Mouse (Mus musculus) left cerebral cortex, adult 2 months (tissue): ENCODE measurements around the gene Slc4a11. TPM values are rescaled to one million over a fixed set of nuclear protein-coding genes. Genes with fewer than 3 reads are reported as not detected.
"Not testable (repeated sequence)": the region's sequence is repeated elsewhere in the genome, so short reads cannot be mapped to it uniquely, and the experiment has no call there.

Experiments used
- DNase-seq, 2 experiments: peaks; one replicate each; pipeline ENCODE4 v3.0.0; 2021 to 2022; ENCODE audit warnings: low spot score in 2 of 2, mixed read lengths in 1 of 2; ENCODE audit errors: extremely low spot score in 1 of 2
- H3K27ac ChIP-seq: fragments of 200-600 bp; 2 replicates; pipeline ENCODE4 v1.8.1; 2022
- H3K4me3 ChIP-seq: fragments of 200-600 bp; 2 replicates; pipeline ENCODE4 v1.8.1; 2022
- CTCF ChIP-seq: fragments of 200-600 bp; IDR thresholded peaks from 2 replicates; pipeline ENCODE4 v1.8.1; 2022; ENCODE audit warnings: antibody characterized with exemption, mild to moderate bottlenecking, moderate library complexity
- intact Hi-C: fragments of 180-260 bp; cut with DNase I; formaldehyde crosslinking; loops from one replicate; pipeline ENCODE4 v1.15.1; 2025
- total RNA-seq, 2 experiments: library from RNA; stranded (reverse); gene quantifications; 2 replicates each; pipeline ENCODE4 v1.2.3; 2021

Slc4a11 gene
- total RNA-seq, 2 experiments from 2014 or later: 2.3 to 2.5 TPM

GRCm38 (mm10) chr2:130667559-130667958, 29.8 kb downstream of the Slc4a11 start, which contains the start of gene Itpa:
TSS of gene Itpa (plus strand) at chr2:130667610.
- peak; percentile 85 for DNase-seq
- H3K27ac ChIP-seq: peak within 1 kb of the TSS; percentile 91
- intact Hi-C loops: no loop called here
- peak within 1 kb of the TSS; percentile 64 for H3K4me3 ChIP-seq
- TF ChIP-seq CTCF: peak; percentile 62

DNA sequence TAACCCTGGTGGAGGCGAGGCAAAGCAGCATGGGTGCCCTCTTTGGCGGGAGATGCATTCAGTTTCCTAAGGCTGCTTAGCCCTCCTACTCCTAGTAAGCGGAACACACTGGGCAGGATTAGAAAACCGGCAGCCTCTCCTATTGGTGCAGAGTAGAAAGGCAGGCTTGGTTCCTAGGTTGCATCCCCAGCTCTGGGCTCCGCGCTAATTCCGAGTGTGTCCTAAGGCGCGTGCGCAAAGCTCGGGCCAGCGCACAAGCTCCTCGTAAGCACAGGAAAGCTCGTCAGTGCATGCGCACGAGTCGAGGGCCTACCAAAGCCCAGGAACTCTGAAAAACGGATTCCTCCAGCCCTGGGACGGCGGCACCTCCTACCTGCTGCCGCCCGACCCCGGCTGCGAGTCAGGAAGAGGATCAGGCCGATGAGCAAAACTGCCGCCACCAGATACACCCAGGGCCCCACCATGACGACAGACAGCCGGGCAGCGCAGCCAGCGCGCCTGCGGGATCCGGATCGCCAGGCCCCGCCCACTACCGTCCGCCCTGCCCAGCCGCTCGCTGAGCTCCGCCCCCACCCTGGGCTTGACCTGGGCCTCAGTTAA, 33.1 kb downstream of the Slc4a11 start, which contains the start of gene Ddrgk1:
Gene Ddrgk1, minus strand, starts transcription at position 558 of the 600 bp plus-strand sequence.
- DNase-seq: peak; percentile 90 to 93
- Histone ChIP-seq H3K4me3 (peak within 1 kb of the TSS; percentile 53), H3K27ac (peak within 1 kb of the TSS; percentile 100)
- intact Hi-C loops: loop anchor here (1.0 kb wide), 1 partner anchor 22 kb away; the partner anchor contains the start of gene Lzts3
- peak; percentile 29 for TF ChIP-seq CTCF

DNA sequence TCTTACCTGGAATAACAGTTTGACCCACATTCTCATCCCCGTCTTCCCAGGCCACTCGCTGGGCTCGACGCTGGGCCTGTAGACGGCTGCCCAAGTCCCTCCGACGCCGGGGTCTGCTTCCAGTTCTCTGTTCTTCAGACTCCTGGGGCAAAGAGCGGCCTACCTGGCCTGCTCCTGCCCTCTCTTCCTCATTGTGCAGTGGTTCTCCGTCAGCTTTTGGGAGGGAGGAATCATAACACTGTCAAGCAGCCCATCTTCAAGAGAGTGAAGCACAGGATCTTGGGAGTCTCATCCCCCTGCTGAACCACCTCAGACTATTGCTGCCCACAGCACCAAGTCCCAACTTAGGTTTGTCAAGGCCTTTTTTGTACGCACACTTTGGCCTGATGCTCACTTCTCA, 34.0 kb downstream of the Slc4a11 start:
- no peak for TF ChIP-seq CTCF
- H3K4me3 ChIP-seq: peak overlapping the region; percentile 53
- no peak for DNase-seq
- intact Hi-C loops: no loop called here
- peak overlapping the region; percentile 100 for H3K27ac ChIP-seq

DNA sequence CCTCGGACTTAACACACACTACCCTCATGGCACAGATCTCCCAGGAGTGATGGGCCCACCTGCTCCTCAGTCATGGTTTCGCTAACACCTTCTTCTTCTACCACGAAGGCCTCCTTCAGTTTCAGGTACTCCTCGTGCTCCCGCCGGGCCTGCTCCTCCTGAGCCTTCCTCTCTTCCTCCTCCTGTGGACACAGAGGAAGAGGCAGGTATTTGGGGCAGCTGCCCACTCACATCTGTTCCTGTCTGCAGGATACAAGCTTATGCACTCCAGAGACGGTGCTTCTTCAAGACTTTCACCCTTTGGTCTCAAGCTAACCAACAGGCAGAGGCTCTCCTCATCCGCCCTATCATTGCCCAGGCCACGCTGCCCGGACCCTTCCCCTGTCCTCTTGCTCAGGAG, 38.8 kb downstream of the Slc4a11 start:
- intact Hi-C loops: no loop called here
- no peak overlapping the region for H3K4me3 ChIP-seq
- peak overlapping the region; percentile 99 for H3K27ac ChIP-seq
- TF ChIP-seq CTCF: no peak
- DNase-seq: peak in 1 of 2 experiments; percentile 35

GRCm38 (mm10) chr2:130657541-130657940, 39.8 kb downstream of the Slc4a11 start:
- no peak for TF ChIP-seq CTCF
- intact Hi-C loops: loop anchor here (1.0 kb wide), 1 partner anchor 81 kb away; no protein-coding TSS in a partner anchor
- H3K4me3 ChIP-seq: no peak overlapping the region
- peak overlapping the region; percentile 99 for H3K27ac ChIP-seq
- peak; percentile 85 to 88 for DNase-seq

DNA sequence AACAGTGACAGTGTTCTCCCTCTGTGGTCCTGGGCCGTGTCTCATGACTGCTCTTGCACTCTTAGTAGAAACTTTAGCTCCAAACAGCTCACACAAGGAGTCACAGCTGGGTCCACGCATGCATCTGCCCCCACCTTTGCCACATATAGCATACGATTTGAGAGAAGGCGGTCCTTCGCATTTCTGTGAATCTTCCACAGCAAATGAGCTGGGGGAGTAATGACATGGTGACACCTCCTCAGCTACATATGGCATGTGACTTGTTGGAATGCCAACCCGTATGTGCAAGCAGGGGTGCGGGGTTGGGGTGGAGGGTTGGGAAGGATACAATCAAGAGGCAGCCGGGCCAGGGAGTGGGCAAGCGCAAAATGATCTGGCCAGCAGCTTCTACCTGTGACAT, 40.8 kb downstream of the Slc4a11 start:
- Histone ChIP-seq H3K4me3 (no peak overlapping the region), H3K27ac (peak overlapping the region; percentile 99)
- DNase-seq: peak in 1 of 2 experiments; percentile 66
- no peak for TF ChIP-seq CTCF
- intact Hi-C loops: no loop called here

DNA sequence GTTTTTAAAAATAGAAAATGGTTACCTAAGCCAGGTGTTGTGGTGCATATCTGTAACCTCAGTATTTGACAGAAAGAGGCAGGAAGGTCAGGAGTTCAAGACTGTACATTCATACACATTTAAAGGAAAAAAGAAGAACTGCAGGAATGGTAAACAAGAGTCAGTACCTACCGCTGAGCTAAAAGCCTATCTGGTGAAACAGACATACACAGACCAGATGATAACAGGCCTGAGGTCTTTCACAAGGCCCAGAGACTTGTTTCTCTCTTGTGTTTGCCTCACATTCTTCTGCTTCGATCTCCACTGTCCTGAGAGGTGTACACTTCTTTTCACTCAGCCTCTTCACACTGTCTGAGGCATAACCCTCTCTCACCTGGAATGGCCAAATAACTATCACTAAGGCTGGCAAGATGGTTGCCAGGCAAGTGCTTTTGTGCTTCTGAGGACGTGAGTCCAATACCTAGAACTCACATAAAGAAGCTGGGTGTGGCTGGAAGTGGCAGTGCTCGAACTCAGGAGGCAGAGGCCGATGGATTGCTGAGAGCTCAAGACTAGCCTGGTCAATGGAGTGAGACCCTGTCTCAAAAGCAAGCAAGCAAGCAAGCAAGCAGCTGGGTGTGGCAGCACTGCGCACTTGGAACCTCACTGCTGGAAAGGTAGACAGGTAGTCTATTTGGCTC, 41.5 kb downstream of the Slc4a11 start:
- TF ChIP-seq CTCF: no peak
- intact Hi-C loops: no loop called here
- no peak overlapping the region for H3K4me3 ChIP-seq
- DNase-seq: no peak
- H3K27ac ChIP-seq: peak overlapping the region; percentile 99

- no peak for TF ChIP-seq CTCF
- Histone ChIP-seq H3K27ac (peak overlapping the region; percentile 82), H3K4me3 (no peak overlapping the region)
- no peak for DNase-seq
- intact Hi-C loops: no loop called here
Observed at GRCm38 (mm10) chr2:130653760-130654159, 43.6 kb downstream of the Slc4a11 start.

DNA sequence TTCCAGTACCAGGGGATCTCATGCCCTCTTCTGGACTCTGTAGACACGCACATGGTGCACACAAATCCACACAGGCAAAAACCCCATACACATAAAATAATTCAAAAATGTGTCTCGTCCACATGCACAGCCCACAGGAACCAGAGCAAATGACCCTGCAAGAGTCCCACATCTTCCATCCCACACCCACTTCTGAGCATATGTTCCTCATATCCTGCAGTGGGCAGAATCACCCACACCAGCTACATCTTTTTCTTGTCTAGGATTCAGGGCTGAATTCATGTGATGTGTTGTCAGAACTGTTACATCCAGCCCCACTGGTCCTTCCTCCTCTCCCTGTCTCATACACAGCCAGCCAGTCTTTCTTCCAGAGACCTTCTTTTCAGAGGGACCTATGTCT, 44.0 kb downstream of the Slc4a11 start:
- DNase-seq: peak in 1 of 2 experiments; percentile 28
- H3K4me3 ChIP-seq: no peak overlapping the region
- peak overlapping the region; percentile 82 for H3K27ac ChIP-seq
- no peak; the same call in 1 of the 2 replicates for TF ChIP-seq CTCF
- intact Hi-C loops: no loop called here

DNA sequence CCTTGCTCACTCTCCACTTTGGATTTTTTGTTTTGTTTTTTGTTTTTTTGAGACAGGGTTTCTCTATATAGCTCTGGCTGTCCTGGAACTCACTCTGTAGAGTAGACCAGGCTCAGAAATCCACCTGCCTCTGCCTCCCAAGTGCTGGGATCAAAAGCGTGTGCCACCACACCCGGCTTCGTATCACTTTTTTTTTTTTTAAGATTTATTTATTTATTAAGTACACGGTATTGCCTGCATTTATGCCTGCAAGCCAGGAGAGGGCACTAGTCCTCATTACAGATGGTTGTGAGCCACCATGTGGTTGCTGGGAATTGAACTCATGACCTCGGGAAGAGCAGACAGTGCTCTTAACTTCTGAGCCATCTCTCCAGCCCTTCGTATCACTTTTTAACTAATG, 48.3 kb downstream of the Slc4a11 start:
- DNase-seq, H3K27ac ChIP-seq, intact Hi-C loops, H3K4me3 ChIP-seq: not testable (repeated sequence)

DNA sequence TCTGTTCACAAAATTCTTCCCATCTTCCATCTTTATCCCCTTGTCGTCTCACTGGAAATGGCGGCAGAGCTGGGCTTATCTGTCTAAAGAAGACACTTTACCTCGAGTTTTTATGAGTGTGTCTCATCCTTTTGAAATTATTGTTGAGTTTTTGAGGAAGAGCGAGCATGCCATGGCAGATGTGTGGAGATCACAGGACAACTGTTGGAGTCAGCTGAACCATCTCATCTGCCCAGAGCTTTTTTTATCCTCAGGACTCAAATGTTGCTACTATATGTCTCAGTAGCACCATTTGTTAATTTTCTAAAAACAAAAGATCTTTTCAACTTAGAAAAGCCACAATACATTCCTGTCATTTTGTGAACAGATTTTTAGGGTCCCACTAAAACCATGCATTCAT, 52.1 kb downstream of the Slc4a11 start:
- TF ChIP-seq CTCF: no peak
- no peak for DNase-seq
- H3K27ac ChIP-seq: no peak overlapping the region

DNA sequence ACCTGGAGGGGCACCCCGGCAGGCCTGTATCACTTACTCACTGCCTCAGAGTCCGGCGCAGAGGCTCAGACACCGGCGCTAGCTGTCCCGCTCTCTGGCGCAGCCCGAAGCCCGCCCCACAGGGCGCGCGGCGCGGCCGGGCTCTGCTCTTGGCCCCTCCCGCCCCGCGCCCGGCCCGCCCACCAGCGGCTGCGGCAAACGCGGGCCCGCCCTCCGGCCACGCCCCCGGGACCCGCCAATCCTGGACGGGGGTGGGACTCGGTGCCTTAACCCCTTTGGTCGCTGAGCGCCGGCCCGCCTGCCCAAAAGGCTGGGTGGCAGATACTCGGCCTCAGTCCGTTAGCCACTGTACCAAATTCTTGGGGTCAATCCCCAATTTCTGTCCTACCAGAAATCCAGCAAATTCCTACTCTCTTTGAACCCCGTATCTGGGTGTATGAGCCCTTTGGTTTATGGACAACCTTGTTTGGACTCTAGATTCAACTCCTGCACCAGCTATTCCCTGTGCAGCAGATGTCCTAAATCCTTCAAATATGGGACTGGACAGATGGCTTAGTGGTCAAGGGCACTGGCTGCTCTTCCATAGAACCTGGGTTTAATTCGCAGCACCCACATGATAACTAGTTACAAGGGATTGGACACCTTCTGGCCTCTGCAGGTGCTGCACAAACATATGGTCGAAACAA, 54.5 kb downstream of the Slc4a11 start, which contains the start of gene Lzts3:
Gene Lzts3, minus strand, starts transcription at position 120 of the 686 bp plus-strand sequence.
- peak within 1 kb of the TSS; percentile 96 for H3K27ac ChIP-seq
- no peak for TF ChIP-seq CTCF
- peak; percentile 93 to 94 for DNase-seq
- intact Hi-C loops: loop anchor here (1.0 kb wide), 1 partner anchor 21 kb away; the partner anchor contains the start of gene Ddrgk1
- peak within 1 kb of the TSS; percentile 68 for H3K4me3 ChIP-seq

More for the DNA sequence above, 52.1 kb downstream of the Slc4a11 start:
- intact Hi-C loops: no loop called here
- no peak overlapping the region for H3K4me3 ChIP-seq
